Mouse (Mus musculus): ENCODE data around the gene Pex6. TPM values are rescaled to one million over a fixed set of nuclear protein-coding genes. Genes with fewer than 3 reads are reported as not detected.

Pex6 gene
- polyA plus RNA-seq, 1 experiment: 29.6 TPM

- Histone ChIP-seq H3K4me2 (ENCODE audit: low read depth) (no peak overlapping the region), H3K27me3 (ENCODE audit: control insufficient read depth, insufficient read depth, insufficient read length) (no peaks in the 10 kb centered on the region), H3K36me3 (ENCODE audit: control insufficient read depth, insufficient read depth) (no peaks in the 10 kb centered on the region), H3K4me3 (no peak overlapping the region), H3ac (ENCODE audit: control insufficient read depth, insufficient read length) (no peak overlapping the region), H3K79me2 (ENCODE audit: control insufficient read depth, insufficient read depth) (peaks cover 55% of the 10 kb centered on the region)
- TF ChIP-seq TCF3 (IDR thresholded peaks at IDR 0.05; ENCODE audit: insufficient read length, low read depth): no peak
- no peak for TF ChIP-seq USF1 (IDR thresholded peaks at IDR 0.05; ENCODE audit: low read depth)
- TF ChIP-seq MYOG (IDR thresholded peaks at IDR 0.05; ENCODE audit: control insufficient read depth in 1 of 3, insufficient read depth in 1 of 3, insufficient read length in 2 of 3, low read depth in 2 of 3): no peak
- no peak for TF ChIP-seq CEBPB (IDR thresholded peaks at IDR 0.05; ENCODE audit: insufficient read depth, poor library complexity, severe bottlenecking)
- TF ChIP-seq MYOD1 (IDR thresholded peaks at IDR 0.05; ENCODE audit: control insufficient read depth in 1 of 3, insufficient read length in 2 of 3, low read depth in 2 of 3): no peak
- no peak for TF ChIP-seq POLR2A (IDR thresholded peaks at IDR 0.05; ENCODE audit: insufficient read length, low read depth)
- no peak for TF ChIP-seq TCF12 (IDR thresholded peaks at IDR 0.05; ENCODE audit: insufficient read depth, poor library complexity, severe bottlenecking)
- no peak for TF ChIP-seq POLR2AphosphoS2 (IDR thresholded peaks at IDR 0.05; ENCODE audit: insufficient read length, low read depth)
- TF ChIP-seq SRF (IDR thresholded peaks at IDR 0.05; ENCODE audit: control insufficient read depth, insufficient read length, low read depth): no peak
- no peak for TF ChIP-seq MAX (IDR thresholded peaks at IDR 0.05; ENCODE audit: low read depth)
These were observed 12.0 kb upstream of the Pex6 start for GRCm38 (mm10) chr17:46699245-46699644.

DNA sequence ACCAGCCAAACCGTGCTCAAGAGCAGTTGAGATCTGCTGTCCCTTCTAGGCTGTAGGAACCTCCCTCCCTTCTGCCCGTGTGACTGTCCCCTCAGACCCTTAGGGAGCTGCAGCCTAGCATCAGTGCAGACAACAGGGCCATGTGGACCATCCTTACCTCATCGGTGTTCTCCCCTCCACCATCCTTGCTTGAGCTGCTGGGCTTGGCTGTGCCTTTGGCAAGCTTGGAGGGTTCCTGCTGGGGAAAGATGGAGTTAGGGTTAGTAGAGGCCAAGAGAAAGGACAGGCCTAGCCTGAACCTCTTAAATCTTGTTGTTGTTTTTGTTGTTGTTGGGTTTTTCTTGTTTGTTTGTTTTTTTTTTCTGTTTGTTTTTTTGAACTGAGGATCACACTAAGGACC is 11.4 kb upstream of the Pex6 start:
- H3K27me3 ChIP-seq (ENCODE audit: control insufficient read depth, insufficient read depth, insufficient read length): no peaks in the 10 kb centered on the region
- TF ChIP-seq TCF3 (IDR thresholded peaks at IDR 0.05; ENCODE audit: insufficient read length, low read depth): no peak
- no peak for TF ChIP-seq REST (IDR thresholded peaks at IDR 0.05; ENCODE audit: insufficient read depth, insufficient read length)
- TF ChIP-seq MYOD1 (IDR thresholded peaks at IDR 0.05; ENCODE audit: control insufficient read depth in 1 of 3, insufficient read length in 2 of 3, low read depth in 2 of 3): no peak
- TF ChIP-seq CEBPB (IDR thresholded peaks at IDR 0.05; ENCODE audit: insufficient read depth, poor library complexity, severe bottlenecking): no peak
- no peak for TF ChIP-seq MAX (IDR thresholded peaks at IDR 0.05; ENCODE audit: low read depth)
- TF ChIP-seq POLR2AphosphoS2 (IDR thresholded peaks at IDR 0.05; ENCODE audit: insufficient read length, low read depth): no peak
- TF ChIP-seq USF1 (IDR thresholded peaks at IDR 0.05; ENCODE audit: low read depth): no peak
- no peak for TF ChIP-seq E2F4 (IDR thresholded peaks at IDR 0.05; ENCODE audit: insufficient read depth)
- TF ChIP-seq TCF12 (IDR thresholded peaks at IDR 0.05; ENCODE audit: insufficient read depth, poor library complexity, severe bottlenecking): no peak
- no peak for TF ChIP-seq POLR2A (IDR thresholded peaks at IDR 0.05; ENCODE audit: insufficient read length, low read depth)
- TF ChIP-seq SRF (IDR thresholded peaks at IDR 0.05; ENCODE audit: control insufficient read depth, insufficient read length, low read depth): no peak
- no peak for TF ChIP-seq MYOG (IDR thresholded peaks at IDR 0.05; ENCODE audit: control insufficient read depth in 1 of 3, insufficient read depth in 1 of 3, insufficient read length in 2 of 3, low read depth in 2 of 3)
- H3K4me3 ChIP-seq: no peak overlapping the region
- peaks cover 57% of the 10 kb centered on the region for H3K79me2 ChIP-seq (ENCODE audit: control insufficient read depth, insufficient read depth)
- no peak overlapping the region for H3K4me2 ChIP-seq (ENCODE audit: low read depth)
- no peaks in the 10 kb centered on the region for H3K36me3 ChIP-seq (ENCODE audit: control insufficient read depth, insufficient read depth)
- H3ac ChIP-seq (ENCODE audit: control insufficient read depth, insufficient read length): no peak overlapping the region

GRCm38 (mm10) chr17:46701489-46701888 is 9.8 kb upstream of the Pex6 start:
- H3K4me2 ChIP-seq (ENCODE audit: low read depth): peak overlapping the region; percentile 25
- peak in 1 of 3 experiments; percentile 12 for TF ChIP-seq MYOG (IDR thresholded peaks at IDR 0.05; ENCODE audit: control insufficient read depth in 1 of 3, insufficient read depth in 1 of 3, insufficient read length in 2 of 3, low read depth in 2 of 3)
- no peak for TF ChIP-seq TCF12 (IDR thresholded peaks at IDR 0.05; ENCODE audit: insufficient read depth, poor library complexity, severe bottlenecking)
- no peak overlapping the region for H3ac ChIP-seq (ENCODE audit: control insufficient read depth, insufficient read length)
- no peaks in the 10 kb centered on the region for H3K27me3 ChIP-seq (ENCODE audit: control insufficient read depth, insufficient read depth, insufficient read length)
- H3K79me2 ChIP-seq (ENCODE audit: control insufficient read depth, insufficient read depth): peaks cover 49% of the 10 kb centered on the region
- no peaks in the 10 kb centered on the region for H3K36me3 ChIP-seq (ENCODE audit: control insufficient read depth, insufficient read depth)
- no peak overlapping the region for H3K4me3 ChIP-seq

DNA sequence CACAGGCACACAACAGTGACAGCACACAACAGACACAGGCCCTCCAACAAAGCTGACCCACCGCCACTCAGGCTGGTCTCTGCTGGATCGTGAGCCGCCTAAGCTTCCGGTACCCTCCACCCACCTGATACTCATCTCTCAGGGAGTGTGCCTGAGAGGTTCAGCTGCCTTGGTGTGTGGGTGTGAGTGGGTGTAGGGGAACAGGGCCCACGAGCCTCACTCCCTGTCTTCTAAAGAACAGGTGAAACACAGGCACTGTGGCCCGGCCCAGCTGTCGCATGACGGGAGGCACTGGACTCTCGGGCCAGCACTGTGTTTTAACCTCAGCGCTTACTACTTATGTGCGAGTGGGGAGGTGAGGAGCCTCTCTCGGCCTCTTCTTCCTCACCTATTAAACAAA is 9.2 kb upstream of the Pex6 start:
- Histone ChIP-seq H3K36me3 (ENCODE audit: control insufficient read depth, insufficient read depth) (no peaks in the 10 kb centered on the region), H3ac (ENCODE audit: control insufficient read depth, insufficient read length) (no peak overlapping the region), H3K4me3 (no peak overlapping the region), H3K27me3 (ENCODE audit: control insufficient read depth, insufficient read depth, insufficient read length) (no peaks in the 10 kb centered on the region), H3K79me2 (ENCODE audit: control insufficient read depth, insufficient read depth) (peaks cover 46% of the 10 kb centered on the region), H3K4me2 (ENCODE audit: low read depth) (peak overlapping the region; percentile 90)
- peak in 2 of 3 experiments; percentile 80 to 88 for TF ChIP-seq MYOD1 (IDR thresholded peaks at IDR 0.05; ENCODE audit: control insufficient read depth in 1 of 3, insufficient read length in 2 of 3, low read depth in 2 of 3)
- TF ChIP-seq TCF3 (IDR thresholded peaks at IDR 0.05; ENCODE audit: insufficient read length, low read depth): no peak
- peak in 2 of 3 experiments; percentile 76 to 89 for TF ChIP-seq MYOG (IDR thresholded peaks at IDR 0.05; ENCODE audit: control insufficient read depth in 1 of 3, insufficient read depth in 1 of 3, insufficient read length in 2 of 3, low read depth in 2 of 3)

GRCm38 (mm10) chr17:46702506-46702905 is 8.8 kb upstream of the Pex6 start:
- Histone ChIP-seq H3K4me2 (ENCODE audit: low read depth) (peak overlapping the region; percentile 90), H3ac (ENCODE audit: control insufficient read depth, insufficient read length) (no peak overlapping the region), H3K79me2 (ENCODE audit: control insufficient read depth, insufficient read depth) (peaks cover 42% of the 10 kb centered on the region), H3K4me3 (peak overlapping the region; percentile 51), H3K36me3 (ENCODE audit: control insufficient read depth, insufficient read depth) (no peaks in the 10 kb centered on the region), H3K27me3 (ENCODE audit: control insufficient read depth, insufficient read depth, insufficient read length) (no peaks in the 10 kb centered on the region)
- TF ChIP-seq CEBPB (IDR thresholded peaks at IDR 0.05; ENCODE audit: insufficient read depth, poor library complexity, severe bottlenecking) (no peak), TCF3 (IDR thresholded peaks at IDR 0.05; ENCODE audit: insufficient read length, low read depth) (no peak), POLR2A (IDR thresholded peaks at IDR 0.05; ENCODE audit: insufficient read length, low read depth) (no peak), USF1 (IDR thresholded peaks at IDR 0.05; ENCODE audit: low read depth) (no peak), POLR2AphosphoS2 (IDR thresholded peaks at IDR 0.05; ENCODE audit: insufficient read length, low read depth) (no peak), MYOD1 (IDR thresholded peaks at IDR 0.05; ENCODE audit: control insufficient read depth in 1 of 3, insufficient read length in 2 of 3, low read depth in 2 of 3) (no peak), E2F4 (IDR thresholded peaks at IDR 0.05; ENCODE audit: insufficient read depth) (no peak), SRF (IDR thresholded peaks at IDR 0.05; ENCODE audit: control insufficient read depth, insufficient read length, low read depth) (no peak), TCF12 (IDR thresholded peaks at IDR 0.05; ENCODE audit: insufficient read depth, poor library complexity, severe bottlenecking) (no peak), MYOG (IDR thresholded peaks at IDR 0.05; ENCODE audit: control insufficient read depth in 1 of 3, insufficient read depth in 1 of 3, insufficient read length in 2 of 3, low read depth in 2 of 3) (no peak), REST (IDR thresholded peaks at IDR 0.05; ENCODE audit: insufficient read depth, insufficient read length) (no peak), MAX (IDR thresholded peaks at IDR 0.05; ENCODE audit: low read depth) (no peak)

Data from myocyte (in vitro differentiated cells).